Mouse (Mus musculus): Measurements from ENCODE around the gene Lgsn.

Gene Lgsn

DNA sequence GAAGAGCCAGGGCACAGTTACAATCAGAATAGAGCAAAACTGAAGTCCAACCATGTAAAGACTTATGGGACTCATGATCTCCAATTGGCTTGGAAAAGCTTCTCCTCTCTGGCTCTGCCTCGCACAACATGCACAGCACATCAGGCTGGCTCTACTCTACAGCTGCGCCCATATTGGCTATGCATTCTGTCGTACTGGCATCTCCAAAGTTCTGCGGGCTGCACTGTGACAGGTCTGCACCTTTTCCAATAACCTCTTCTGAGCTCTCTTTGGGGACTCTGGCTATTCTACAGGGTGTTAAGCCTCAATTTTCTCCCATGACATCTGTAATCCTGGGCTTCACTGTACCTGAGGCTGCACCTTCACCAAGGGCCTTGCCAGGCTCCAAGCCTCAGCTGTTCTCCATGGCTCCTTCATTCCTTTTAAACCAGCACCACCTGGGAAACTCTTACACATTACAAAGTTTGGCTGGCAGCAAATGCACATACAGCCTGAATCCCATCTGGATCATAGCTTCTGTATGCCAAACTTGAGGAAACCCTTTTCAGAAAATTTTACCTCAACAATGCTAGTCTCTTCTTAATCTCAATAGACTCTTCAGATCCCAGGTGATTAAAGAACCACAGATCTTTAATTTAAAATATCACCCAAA, 44.5 kb downstream of the Lgsn start:
- no peak for DNase-seq

DNA sequence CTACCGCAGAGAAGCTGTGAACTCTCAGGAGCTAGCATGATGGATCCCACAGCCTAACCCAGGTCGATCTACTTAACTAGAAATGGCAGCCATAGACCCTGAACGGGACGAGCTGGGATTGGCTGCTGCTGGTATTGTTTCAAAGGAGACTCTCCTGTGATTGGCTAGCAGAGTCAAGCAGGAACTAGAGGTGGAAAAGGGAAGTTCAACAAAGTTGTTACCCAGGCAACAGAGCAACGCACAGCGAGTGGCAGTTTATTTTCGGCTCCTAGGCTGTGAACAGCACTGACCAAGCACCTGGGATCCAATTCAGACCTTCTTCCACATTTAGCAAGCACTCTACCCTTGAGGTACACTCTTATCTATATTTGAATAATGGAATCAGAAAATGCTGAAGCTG, 46.4 kb downstream of the Lgsn start, which contains the start of the genes 4931428L18Rik and Pih1d3:
TSS of gene 4931428L18Rik (minus strand) at position 121 of the 400 bp plus-strand sequence.
TSS of gene Pih1d3 (plus strand) at position 275 of the 400 bp plus-strand sequence.
- DNase-seq = no peak

DNA sequence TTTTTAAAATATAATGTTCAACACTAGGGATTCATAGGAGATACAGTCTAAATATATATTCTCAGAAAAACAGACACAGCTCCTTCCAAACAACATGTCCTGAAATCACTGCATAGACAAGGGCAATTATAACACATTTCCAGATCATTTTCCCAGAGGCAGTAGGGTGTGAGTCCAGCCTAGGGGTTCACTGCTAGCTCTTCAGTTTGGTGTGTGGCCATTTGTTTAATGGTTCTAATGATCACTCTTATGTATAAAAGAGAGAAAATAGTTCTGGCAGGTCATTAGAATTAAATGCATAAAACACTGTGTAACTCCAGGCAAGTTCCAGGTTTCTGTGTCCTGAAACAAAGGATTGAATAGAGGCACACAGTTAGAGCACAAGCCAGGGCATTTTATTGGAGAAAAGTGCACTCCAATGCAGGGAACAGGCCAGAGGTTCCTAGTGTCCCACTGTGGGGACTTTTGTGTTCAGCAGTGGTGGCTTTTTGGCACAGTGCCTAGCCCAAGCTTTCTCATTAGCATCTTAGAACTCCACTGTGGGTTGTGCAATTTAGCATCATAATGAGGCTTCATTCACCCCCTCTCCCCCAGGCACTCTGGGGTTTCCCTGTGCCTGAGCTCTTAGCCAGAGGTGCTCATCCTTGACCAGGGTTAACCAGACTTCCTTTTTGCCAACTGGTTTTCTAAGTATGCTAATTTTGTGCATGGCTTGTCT, 57.3 kb downstream of the Lgsn start:
- DNase-seq = no peak

Measured in B cell, adult 2 months (primary cell).